Comparison of ENCODE assay signal across 8 mouse cellular contexts in genomic region chr1:165236321-165237298, GRCm38 (mm10). TPM values are rescaled to one million over a fixed set of nuclear protein-coding genes. Genes with fewer than 3 reads are reported as not detected.
A peak's percentile ranks its signal among the peaks of the same experiment; 100 is the strongest.
DNase-seq lines count a peak whose midpoint lies in the region; ATAC-seq lines count a peak whose summit lies in the region.

Gene Tiprl (minus strand): TSS chr1:165236996.

- peak; percentile 97 to 99 for DNase-seq in adrenal gland, adult (ENCODE audit: inconsistent age in 2 of 2, low spot score in 1 of 2)
- DNase-seq in embryo, embryonic 10.5 days (ENCODE audit: low spot score), result peak; percentile 97
- DNase-seq in gastrocnemius, postnatal 14 days, result peak; percentile 97
- peak; percentile 97 for DNase-seq in left cerebral cortex, postnatal 10 days (ENCODE audit: extremely low spot score in 1 of 2, low spot score in 2 of 2)
- DNase-seq in right cerebral cortex, postnatal 25 days, result peak; percentile 97
- DNase-seq in urinary bladder, postnatal 4 days (ENCODE audit: low spot score in 2 of 2), result peak; percentile 95 to 96

- intact Hi-C loops in gastrocnemius, postnatal 14 days (cut with DNase I; ENCODE audit: low total_unique reads), result no loop called here
- intact Hi-C loops in left cerebral cortex, postnatal 10 days (cut with DNase I), result loop anchor here (2.0 kb wide), 1 partner anchor 46 kb away; no protein-coding TSS in a partner anchor

- peak; percentile 95 for ATAC-seq in inflammation-experienced regulatory T-cells, adult 6 months
- ATAC-seq in megakaryocyte-erythroid progenitor cell, adult 5-6 weeks (replicated peaks; ENCODE audit: low FRiP score, low TSS enrichment, poor library complexity, severe bottlenecking), result peak; percentile 96

RNA-seq across cellular contexts. Expression of gene Tiprl, which starts in this region (rescaled TPM):
- total RNA-seq in gastrocnemius, postnatal 14 days (2021), result 10 to 100 TPM; 22.1 TPM
- polyA plus RNA-seq in inflammation-experienced regulatory T-cells, adult 6 months (2017; shearing (Covaris generic)), result 100 to 1,000 TPM; 109 to 158 (median 114) TPM
- total RNA-seq in left cerebral cortex, postnatal 10 days (2021), result 10 to 100 TPM; 72.8 to 75.8 TPM
- 22.3 and 35.0 TPM in 2 replicates for total RNA-seq in megakaryocyte-erythroid progenitor cell, adult 5-6 weeks (2014; fragmentation: Nextera tagmentation)
- total RNA-seq in megakaryocyte-erythroid progenitor cell, adult 5-6 weeks (2017), result 73.2 and 90.1 TPM in 2 replicates

Comparison
In these comparisons a context has a peak if more than half of its experiments do, and no peak if none do; other contexts are left out.
1. Peak in every context shown above with its lines: DNase-seq and ATAC-seq.